10 mouse cellular contexts compared by ENCODE assay signal in genomic region chr13:98027641-98028204, GRCm38 (mm10).
DNase-seq lines count a peak whose midpoint lies in the region; ATAC-seq and TF ChIP-seq lines count a peak whose summit lies in the region.
"Had no signal": no experiment of that assay in that cellular context is flagged by ENCODE, and none has a peak within 500 bp of the region (broad histone marks: within the 10 kb centered on the region; RNA-seq: fewer than 3 reads in every experiment).

No protein-coding gene starts in this region.

- no peak overlapping the region for H3K4me3 ChIP-seq in midbrain, embryonic 11.5 days (ENCODE audit: low read depth, low read length)
- H3K4me3 ChIP-seq in midbrain, postnatal 0 days (ENCODE audit: low read depth, low read length): no peak overlapping the region
- H3K4me3 ChIP-seq in kidney, adult 2 months (ENCODE audit: insufficient read depth, low read depth, low read length): no peak overlapping the region
- no peak overlapping the region for H3K4me3 ChIP-seq in forebrain, embryonic 13.5 days
- H3K4me3 ChIP-seq: hindbrain, embryonic 15.5 days had no signal

- WGBS in midbrain, embryonic 11.5 days: 86% methylated on average over 12 of the region's 12 CpGs
- WGBS in midbrain, postnatal 0 days: 79% methylated on average over 12 of the region's 12 CpGs
- 26% methylated on average over 12 of the region's 12 CpGs for WGBS in kidney, adult 2 months
- WGBS in forebrain, embryonic 13.5 days: 84% methylated on average over 12 of the region's 12 CpGs

- no peak overlapping the region for H3K9ac ChIP-seq in midbrain, embryonic 11.5 days (ENCODE audit: low read length)
- no peak overlapping the region for H3K9ac ChIP-seq in midbrain, postnatal 0 days (replicated peaks; ENCODE audit: low read length, poor library complexity, severe bottlenecking)
- H3K9ac ChIP-seq in forebrain, embryonic 13.5 days: no peak overlapping the region
- H3K9ac ChIP-seq: hindbrain, embryonic 15.5 days had no signal

- TF ChIP-seq CTCF in midbrain, postnatal 0 days (IDR thresholded peaks at IDR 0.05): no peak
- no peak for TF ChIP-seq CTCF in kidney, adult 2 months (conservative IDR thresholded peaks at IDR 0.05; ENCODE audit: insufficient read depth, insufficient read length, low read depth, low read length)

- no peaks in the 10 kb centered on the region for H3K36me3 ChIP-seq in midbrain, embryonic 11.5 days (ENCODE audit: control insufficient read depth, insufficient read depth, low read length)
- no peaks in the 10 kb centered on the region for H3K36me3 ChIP-seq in midbrain, postnatal 0 days (ENCODE audit: insufficient read depth, low read length)
- H3K36me3 ChIP-seq in kidney, adult 2 months (ENCODE audit: control insufficient read depth, insufficient read depth, low read length): no peaks in the 10 kb centered on the region
- H3K36me3 ChIP-seq in forebrain, embryonic 13.5 days (ENCODE audit: poor library complexity, severe bottlenecking): no peaks in the 10 kb centered on the region
- H3K36me3 ChIP-seq: G1E; hindbrain, embryonic 15.5 days had no signal

- ATAC-seq in midbrain, embryonic 11.5 days (ENCODE audit: low FRiP score): no peak
- no peak for ATAC-seq in midbrain, postnatal 0 days (ENCODE audit: low FRiP score)
- peak; percentile 31; the same call in 1 of the 2 replicates for ATAC-seq in megakaryocyte, adult 5-6 weeks (ENCODE audit: poor library complexity, severe bottlenecking)
- no peak for ATAC-seq in forebrain, embryonic 13.5 days

- H3K4me2 ChIP-seq in midbrain, embryonic 11.5 days: no peak overlapping the region
- H3K4me2 ChIP-seq in midbrain, postnatal 0 days (ENCODE audit: low read depth, low read length, poor library complexity, severe bottlenecking): no peak overlapping the region
- no peak overlapping the region for H3K4me2 ChIP-seq in forebrain, embryonic 13.5 days
- H3K4me2 ChIP-seq: hindbrain, embryonic 15.5 days had no signal

- H3K27ac ChIP-seq in midbrain, embryonic 11.5 days (ENCODE audit: low read depth, low read length): no peak overlapping the region
- no peak overlapping the region for H3K27ac ChIP-seq in midbrain, postnatal 0 days (ENCODE audit: low read depth, low read length)
- peak overlapping the region; percentile 43 for H3K27ac ChIP-seq in kidney, adult 2 months (ENCODE audit: insufficient read depth, low read depth, low read length)
- no peak overlapping the region for H3K27ac ChIP-seq in forebrain, embryonic 13.5 days
- H3K27ac ChIP-seq: hindbrain, embryonic 15.5 days had no signal

- 0 out of 2 replicates have a peak, but pooled peaks cover 2% of the 10 kb centered on the region for H3K4me1 ChIP-seq in midbrain, embryonic 11.5 days (ENCODE audit: control insufficient read depth, insufficient read depth, low read length)
- H3K4me1 ChIP-seq in midbrain, postnatal 0 days (ENCODE audit: insufficient read depth, low read length): peaks cover 5% of the 10 kb centered on the region; the same call in 1 of the 2 replicates
- H3K4me1 ChIP-seq in kidney, adult 2 months (ENCODE audit: control insufficient read depth, insufficient read depth, low read length): peaks cover 2% of the 10 kb centered on the region; the same call in 1 of the 2 replicates
- H3K4me1 ChIP-seq in forebrain, embryonic 13.5 days: peaks cover 10% of the 10 kb centered on the region

- no peaks in the 10 kb centered on the region for H3K9me3 ChIP-seq in midbrain, embryonic 11.5 days (ENCODE audit: control insufficient read depth, low read length)
- H3K9me3 ChIP-seq in midbrain, postnatal 0 days (ENCODE audit: low read length): 0 out of 2 replicates have a peak, but pooled peaks cover 3% of the 10 kb centered on the region
- 0 out of 2 replicates have a peak, but pooled peaks cover 4% of the 10 kb centered on the region for H3K9me3 ChIP-seq in forebrain, embryonic 13.5 days (replicated peaks)
- H3K9me3 ChIP-seq: G1E; hindbrain, embryonic 15.5 days had no signal

- peak; percentile 45 for DNase-seq in midbrain, embryonic 11.5 days (ENCODE audit: low spot score, missing footprints)
- no peak for DNase-seq in midbrain, postnatal 0 days (ENCODE audit: low spot score)
- peak; percentile 53 to 56 for DNase-seq in gastrocnemius, adult 8-10 months (ENCODE audit: low spot score in 2 of 2)
- DNase-seq in kidney, adult 2 months: peak; percentile 81
- no peak for DNase-seq in frontal cortex, postnatal 36 days (ENCODE audit: low spot score in 2 of 2)
- no peak for DNase-seq in frontal cortex, adult 2 months (ENCODE audit: extremely low spot score in 1 of 2, low spot score in 1 of 2)

- TF ChIP-seq POLR2A in kidney, adult 2 months (IDR thresholded peaks at IDR 0.05; ENCODE audit: low read depth, low read length): no peak

- H3K27me3 ChIP-seq in midbrain, embryonic 11.5 days (ENCODE audit: control insufficient read depth, insufficient read depth, low read length): no peaks in the 10 kb centered on the region
- no peaks in the 10 kb centered on the region for H3K27me3 ChIP-seq in midbrain, postnatal 0 days (ENCODE audit: insufficient read depth, low read length)
- H3K27me3 ChIP-seq in kidney, adult 2 months (replicated peaks; ENCODE audit: control insufficient read depth, insufficient read depth, low read length): no peaks in the 10 kb centered on the region
- no peaks in the 10 kb centered on the region for H3K27me3 ChIP-seq in forebrain, embryonic 13.5 days
- H3K27me3 ChIP-seq: hindbrain, embryonic 15.5 days had no signal

Comparison
In these comparisons a context has a peak if more than half of its experiments do, and no peak if none do; other contexts are left out.
1. DNase-seq: peak in midbrain, embryonic 11.5 days (single experiment), gastrocnemius, adult 8-10 months (2 of 2) and kidney, adult 2 months (single experiment); none in midbrain, postnatal 0 days (single experiment), frontal cortex, postnatal 36 days (0 of 2) and frontal cortex, adult 2 months (0 of 2).